Mouse (Mus musculus) E14TG2a.4 (cell line): ENCODE measurements at regions not wholly inside any gene's neighbourhood (a gene's known extent, or its start where the extent isn't known, plus 50 kb on each side); places are given as distances from the start of the nearest gene placed in this dataset.

Experiments used
- CTCF ChIP-seq: conservative IDR thresholded peaks from 2 replicates; pipeline ENCODE4 v1.5.1; 2014; ENCODE audit warnings: low read length
- POU5F1 ChIP-seq: IDR thresholded peaks from 2 replicates; pipeline ENCODE4 v1.6.1; 2014; ENCODE audit warnings: low read length, borderline replicate concordance

DNA sequence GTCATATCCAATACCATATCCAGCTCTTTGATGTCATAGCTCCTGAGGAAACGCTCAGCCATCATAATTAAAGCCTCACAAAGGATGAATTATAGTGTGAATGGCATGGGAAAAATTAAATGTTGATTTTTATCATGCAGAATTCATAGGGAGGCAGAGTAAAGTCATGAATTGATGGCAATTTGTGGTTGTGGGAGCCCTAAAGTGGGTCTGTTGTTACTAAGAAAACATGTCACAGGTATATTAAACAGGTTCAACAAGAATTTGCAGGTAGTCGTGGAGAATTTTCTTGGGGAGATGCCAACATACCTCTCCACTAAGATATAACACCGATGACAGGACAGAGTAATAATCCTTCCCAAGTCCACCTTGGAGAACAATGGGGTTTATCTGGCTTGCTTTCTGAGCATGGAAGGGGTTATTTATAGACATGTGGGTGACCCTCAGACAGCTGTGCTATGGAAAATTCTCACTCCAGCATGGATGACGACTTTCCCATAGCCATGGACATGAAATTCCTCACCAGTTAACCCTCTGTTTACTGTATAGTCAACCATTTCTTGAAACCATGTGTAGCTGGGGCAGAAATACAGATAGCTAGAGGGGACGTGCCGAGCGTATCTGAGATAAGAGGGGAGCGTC is 71.7 kb upstream of the Sestd1 start:
- TF ChIP-seq CTCF (no peak), POU5F1 (no peak)
